Mouse (Mus musculus) urinary bladder, postnatal 25 days (tissue): ENCODE results near the gene Sult1d1.
"Not testable (repeated sequence)": the region's sequence is repeated elsewhere in the genome, so short reads cannot be mapped to it uniquely, and the experiment has no call there.

Source experiments
- DNase-seq: peaks from one replicate; pipeline ENCODE4 v3.0.0; 2022; ENCODE audit warnings: low spot score

Sult1d1 gene

DNA sequence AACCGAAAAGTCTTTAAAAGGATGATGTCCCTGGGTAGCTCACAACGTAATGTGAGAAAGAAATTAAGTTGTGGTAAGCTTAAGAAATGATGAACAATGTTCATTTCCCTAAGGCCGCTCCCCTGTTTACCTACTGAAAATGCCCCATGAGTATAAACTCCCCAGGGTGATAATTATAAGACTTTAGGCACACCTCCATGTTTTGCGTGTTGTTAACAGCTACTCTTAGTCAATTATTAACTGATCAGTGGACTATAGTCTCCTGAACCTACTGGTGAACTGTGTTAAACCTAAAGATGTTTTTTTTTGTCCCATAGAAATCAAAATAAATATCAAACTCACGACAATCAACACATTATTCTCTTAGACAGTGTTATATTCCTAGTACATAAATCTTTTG, at the start of gene Sult1d1:
Gene Sult1d1, minus strand, starts transcription at position 183 of the 400 bp plus-strand sequence.
- DNase-seq = no peak

DNA sequence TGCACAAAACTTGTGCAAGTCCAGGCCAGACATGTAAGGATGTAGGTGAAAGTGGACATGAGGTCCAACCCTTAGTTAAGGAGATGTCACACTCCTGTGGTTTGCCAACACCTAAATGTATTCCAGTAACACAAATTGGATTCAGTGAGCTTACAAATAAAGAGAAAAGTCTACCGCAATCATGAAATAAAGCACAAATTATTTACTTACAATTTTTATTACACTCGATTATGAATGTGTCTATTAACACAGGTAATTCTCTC, 46.2 kb upstream of the Sult1d1 start:
- DNase-seq = no peak

DNA sequence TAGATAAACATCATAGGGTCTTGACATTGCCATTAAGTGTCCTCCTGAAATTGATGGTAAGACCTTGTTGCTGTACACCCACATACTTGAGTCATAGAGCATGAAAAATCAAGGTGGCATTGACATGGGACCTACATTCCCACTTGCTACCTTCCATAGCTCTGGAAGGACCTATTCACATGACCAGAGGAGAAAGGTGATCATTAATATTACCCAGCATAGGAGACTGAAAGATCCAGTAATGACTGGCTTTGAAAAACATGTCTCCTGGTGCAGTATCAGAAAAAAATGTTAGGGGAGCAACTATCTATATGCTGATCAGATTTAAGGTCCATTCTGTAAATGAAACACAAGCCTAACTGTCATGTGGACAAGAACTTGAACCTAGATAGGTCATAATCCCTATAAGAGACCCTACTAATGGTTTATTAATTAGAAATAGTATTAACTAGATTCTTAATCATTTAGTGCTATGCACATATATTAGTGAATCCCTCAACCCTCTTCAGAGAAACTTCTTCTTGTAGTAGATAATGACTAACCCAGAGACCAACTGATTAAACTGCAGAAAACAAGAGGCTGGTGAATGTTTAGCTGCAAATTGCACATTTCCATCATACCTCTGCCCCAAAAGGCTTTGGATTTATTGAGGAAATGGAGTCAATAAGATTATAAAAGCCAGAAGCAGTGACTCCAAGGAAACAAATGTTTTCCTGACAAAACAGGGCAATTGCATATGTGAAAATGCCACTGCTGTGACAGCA, 45.7 kb upstream of the Sult1d1 start:
- DNase-seq = no peak

DNA sequence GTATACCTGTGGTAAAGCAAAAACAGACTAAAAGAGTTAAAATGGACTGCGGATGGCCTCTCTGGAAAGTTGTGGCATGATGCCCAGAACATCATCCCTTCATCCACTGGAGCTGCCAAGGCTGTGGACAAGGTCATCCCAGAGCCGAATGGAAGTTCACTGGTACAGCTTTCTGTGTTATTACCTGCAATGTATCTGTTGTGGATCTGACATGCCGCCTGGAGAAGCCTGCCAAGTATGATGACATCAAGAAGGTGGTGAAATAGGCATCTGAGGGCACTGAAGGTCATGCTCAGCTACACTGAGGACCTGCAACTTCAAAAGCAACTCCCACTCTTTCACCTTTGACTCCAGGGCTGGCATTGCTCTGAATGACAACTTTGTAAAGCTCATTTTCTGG, 32.2 kb upstream of the Sult1d1 start:
- no peak for DNase-seq

DNA sequence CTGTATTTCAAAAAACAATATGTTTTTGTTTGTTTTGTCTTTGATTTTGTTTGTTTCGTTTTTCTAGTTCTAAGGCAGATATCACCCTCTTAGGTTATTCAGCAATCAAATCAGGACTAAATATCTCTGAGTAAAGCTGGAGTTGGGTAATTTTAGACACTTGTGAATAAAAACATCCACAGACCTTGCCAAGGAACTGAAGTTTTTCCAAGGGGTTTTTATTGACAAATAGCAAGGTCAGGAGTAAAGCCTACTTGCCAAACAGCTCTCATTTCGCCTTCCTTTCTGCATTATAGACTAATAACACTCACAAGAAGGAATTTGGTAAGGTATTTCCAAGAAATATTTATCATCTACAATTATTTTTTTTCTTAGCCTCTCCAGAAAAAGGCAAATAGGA, 29.1 kb upstream of the Sult1d1 start:
- DNase-seq = no peak

DNA sequence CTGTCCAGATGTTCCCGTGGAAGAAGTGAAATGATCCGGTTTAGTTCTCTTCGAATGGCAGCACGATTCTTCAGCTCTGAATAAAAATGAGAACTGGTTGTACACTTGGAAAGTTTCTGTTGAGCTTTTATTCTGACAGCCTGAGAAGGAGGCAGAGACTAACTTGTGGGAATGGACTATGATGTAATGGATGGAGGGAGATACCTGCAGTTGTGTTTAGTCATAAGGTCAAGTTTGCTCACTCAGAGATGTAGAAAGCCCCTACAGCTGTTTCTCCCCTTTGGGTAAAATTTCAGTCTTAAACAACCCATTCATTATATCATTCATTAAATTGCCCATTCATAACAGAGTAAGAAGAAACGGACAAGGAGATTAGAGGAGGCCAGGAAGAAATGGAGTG, 22.7 kb upstream of the Sult1d1 start, which contains the start of gene Sult1e1:
Gene Sult1e1, minus strand, starts transcription at position 101 of the 400 bp plus-strand sequence.
- DNase-seq = no peak

DNA sequence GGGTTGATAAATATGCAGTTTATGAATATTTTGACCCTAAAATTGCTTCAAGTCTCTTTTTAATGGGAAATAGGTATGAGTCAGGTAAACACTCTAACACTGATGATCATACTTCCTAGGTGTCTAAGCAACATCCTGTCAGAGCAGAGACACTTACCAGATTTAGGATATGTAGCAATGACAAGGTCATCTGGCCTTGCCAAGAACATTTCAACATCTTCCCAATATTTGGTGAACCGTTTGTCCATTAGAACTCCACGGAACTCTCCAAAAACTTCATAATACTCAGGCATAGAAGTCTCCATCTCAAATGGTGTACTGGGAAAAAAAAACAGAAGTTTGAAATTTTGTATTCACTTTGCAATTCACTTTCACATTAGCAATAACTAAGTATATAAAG, 21.1 kb upstream of the Sult1d1 start:
- no peak for DNase-seq

DNA sequence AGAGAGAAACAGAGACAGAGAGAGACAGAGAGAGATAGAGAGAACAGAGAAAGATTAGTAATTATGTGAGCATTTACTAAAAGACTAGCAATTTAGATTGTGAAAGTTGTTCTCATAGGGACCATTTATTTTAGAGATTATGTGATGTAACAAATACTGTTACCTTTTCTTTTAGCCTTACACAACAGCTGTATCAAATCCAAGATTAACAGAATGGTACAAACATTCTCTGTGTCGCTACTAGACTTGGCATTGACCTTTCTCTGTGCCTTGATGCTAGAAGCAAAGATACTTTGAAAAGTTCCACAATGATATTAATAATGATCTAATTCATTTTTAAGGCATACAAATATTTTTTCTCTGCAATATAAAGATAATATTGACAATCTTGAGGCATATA, 11.6 kb upstream of the Sult1d1 start:
- DNase-seq = no peak

DNA sequence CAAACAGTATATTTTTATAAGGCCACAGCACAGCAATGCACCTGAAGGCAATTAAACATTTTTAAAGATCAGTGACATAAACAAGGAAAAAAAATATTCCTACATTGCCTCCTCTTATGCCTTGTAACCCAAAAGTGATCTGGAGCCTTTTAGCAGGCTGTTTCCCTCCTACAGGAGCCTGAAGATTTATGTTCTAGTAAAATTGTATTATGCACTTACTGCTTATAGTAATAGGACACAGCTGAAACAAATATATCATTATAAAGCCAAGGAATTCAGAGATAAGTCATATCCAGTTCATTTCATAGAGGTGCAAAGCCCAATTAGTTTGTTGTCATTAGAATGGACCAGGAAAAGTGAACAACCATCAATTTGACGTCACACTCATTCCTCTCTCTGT, 5.3 kb upstream of the Sult1d1 start:
- DNase-seq = no peak

DNA sequence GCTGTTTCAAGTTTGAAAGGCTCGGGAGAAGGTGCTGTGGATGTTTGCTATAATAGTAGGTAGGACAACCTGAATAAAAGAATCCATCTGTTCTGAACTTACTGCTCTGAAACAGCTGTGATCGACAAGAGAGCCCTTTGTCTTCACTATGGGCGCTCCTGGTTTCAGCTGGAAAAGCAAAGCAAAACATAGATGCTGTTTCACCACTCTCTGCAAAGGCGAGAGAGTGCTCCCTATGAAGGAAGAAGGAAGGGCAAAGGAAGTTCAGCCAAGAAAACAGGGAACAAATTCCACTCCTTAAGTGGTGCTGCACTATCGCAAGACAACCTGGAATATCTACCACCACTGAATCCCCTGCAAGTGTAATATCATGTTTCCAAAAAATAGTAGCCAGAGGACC, 4.7 kb upstream of the Sult1d1 start:
- DNase-seq = no peak

DNA sequence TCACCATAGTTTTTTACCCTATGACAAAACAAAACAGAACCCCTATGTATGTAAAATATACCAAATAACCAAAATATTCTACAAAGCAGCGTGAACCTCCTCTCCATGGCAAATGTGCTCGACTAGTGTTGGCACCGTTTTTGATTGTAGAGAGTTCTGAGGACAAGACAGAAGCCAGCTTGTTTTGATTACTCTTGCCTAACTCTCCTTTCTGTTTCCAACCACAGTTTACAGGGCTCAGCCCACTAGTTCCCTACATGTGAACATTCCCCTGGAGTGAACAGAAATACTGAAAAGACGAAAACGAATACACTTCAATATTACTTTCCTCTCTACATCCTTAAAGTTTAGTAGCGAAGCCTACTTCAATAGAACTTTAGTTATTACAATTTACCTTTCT, 4.0 kb upstream of the Sult1d1 start:
- DNase-seq = no peak

DNA sequence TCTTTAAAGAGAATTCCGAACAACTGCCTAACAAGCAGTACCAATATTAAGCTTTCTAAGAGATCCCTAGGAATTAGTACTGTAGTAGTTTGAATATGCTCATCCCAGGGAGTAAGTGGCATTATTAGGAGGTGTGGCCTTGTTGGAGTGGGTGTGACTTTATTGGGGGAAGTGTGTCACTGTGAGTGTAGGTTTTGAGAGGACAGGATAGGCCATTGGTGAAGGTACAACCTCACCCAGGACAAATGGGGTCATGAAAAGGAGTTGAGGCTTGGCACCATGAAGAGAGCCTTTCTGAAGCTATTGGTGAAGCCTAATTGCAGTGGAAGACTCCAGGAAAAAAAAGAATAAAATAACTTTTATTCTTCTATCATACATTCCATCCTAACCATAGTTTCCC, 1.5 kb downstream of the Sult1d1 start:
- no peak for DNase-seq

DNA sequence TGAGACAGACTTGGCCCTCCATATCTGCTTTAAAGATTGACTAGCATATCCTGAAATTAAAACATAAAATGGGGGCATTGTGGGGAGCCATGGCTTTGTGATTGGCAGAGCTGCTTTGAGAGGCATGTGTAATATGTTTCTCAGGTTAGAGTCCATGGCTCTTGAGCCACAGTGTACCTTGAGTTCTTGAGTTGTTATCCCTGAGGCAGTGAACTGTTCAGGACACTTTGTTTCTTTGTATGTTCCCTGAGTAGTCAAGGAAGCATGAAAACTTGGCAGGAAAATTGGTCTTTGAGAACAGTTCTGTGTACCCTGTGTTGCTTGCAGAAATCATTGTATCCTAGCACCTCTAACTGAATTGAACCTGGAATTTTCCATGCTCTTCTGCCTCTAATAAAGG, 5.9 kb downstream of the Sult1d1 start:
- no peak for DNase-seq

DNA sequence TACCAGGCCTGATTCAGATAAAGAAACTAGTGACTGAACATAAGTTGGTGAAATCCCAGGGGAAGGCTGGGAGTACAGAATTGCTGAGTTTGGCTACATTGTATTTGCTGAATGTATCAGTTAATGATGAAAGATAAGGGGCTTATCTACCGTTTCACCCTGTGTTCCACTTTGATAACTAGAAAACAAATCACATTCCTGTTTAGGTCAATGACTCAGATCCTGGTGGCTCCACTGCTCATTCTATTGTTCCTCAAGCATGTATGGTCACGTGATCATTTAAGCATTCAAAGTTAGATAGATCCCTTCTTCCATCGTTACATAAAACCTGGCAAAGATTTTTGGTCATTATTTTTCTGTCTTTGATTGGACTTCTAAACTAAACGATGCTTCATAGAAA, 6.3 kb downstream of the Sult1d1 start:
- DNase-seq = no peak

DNA sequence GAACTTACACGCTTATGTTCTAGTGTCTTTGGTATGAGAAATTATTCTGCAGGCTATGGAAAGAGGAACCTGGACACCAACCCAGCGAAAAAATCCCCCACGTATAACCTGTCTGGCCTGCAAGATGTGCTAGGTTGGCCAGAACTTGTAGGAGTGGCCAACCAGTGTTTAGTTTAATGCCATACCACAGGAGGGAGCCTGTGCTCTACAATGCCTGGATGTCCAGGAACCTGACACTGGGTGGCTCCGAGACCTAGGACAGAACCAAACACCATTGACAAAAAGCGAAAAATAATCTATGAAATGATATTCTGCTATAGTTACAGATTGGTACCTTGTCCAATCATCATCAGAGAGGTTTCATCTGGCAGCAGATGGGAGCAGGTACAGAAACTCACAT, 8.7 kb downstream of the Sult1d1 start:
- no peak for DNase-seq

DNA sequence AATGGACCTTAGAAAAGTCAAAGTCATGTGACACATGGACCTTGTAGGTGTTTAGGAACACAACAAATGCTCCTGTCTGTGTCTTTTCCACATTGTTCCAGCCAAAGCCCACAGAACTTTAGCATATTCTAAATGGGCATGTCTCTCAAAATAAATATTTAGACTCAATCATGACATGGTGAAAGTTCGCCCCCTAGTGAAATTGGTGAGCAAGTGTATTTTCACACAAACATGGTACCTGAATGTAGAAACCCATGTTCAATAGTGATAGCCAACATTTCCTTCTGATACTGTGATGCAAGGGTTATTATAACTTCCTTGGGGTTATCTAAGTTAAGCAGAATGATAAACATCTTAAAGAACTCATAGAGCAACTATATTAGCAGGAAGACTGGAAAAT, 17.9 kb downstream of the Sult1d1 start:
- DNase-seq = no peak

DNA sequence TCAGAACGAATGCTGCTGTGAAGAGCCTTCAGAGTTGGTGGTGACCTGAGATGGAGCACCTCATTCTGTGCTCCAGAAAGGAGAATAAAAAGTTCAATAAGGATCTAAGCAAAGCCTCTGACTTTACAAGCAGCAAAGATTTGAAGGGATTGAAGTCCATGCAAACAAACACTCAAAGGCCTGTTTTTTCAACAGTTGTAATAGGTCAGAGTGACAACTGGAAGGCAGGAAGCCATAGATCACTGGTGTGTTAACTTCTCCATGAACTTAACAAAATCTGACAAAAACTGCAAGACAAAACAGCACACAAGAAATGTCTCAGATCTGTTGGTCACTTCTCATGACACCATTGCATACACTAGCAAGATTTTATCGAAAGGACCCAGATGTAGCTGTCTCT, 30.7 kb downstream of the Sult1d1 start, which contains the start of gene Sult1b1:
Gene Sult1b1, minus strand, starts transcription at position 85 of the 400 bp plus-strand sequence.
- DNase-seq = no peak

DNA sequence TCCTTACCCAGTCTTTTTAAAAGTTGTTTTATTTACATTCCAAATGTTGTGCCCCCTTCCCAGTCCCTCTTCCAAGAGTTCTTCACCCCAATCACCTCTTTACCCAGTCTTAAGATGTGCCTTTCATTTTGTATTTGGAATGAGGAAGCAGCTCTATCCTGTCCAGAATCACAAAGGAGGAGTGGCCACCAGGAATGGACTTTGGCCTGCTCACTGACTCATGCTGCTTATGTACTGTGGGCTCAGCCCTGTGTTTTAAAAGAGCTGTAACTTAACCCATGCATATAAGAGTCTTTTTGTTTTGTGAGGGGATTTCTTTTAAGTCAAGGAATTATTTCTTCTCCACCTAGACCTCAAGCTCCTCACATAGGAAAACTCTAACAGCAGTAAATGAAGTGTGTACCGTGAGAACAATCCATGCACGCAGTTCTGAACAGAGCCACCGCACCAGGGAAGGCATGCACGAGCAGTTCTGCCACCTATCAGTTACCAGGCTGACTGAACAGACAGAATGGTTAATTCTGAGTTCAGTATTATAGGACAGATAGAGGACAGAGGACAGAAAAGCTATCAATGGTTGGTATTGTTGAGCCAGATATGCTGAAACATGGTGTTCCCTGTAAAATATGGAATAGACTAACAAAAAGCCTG, 32.7 kb downstream of the Sult1d1 start:
- DNase-seq = no peak

DNA sequence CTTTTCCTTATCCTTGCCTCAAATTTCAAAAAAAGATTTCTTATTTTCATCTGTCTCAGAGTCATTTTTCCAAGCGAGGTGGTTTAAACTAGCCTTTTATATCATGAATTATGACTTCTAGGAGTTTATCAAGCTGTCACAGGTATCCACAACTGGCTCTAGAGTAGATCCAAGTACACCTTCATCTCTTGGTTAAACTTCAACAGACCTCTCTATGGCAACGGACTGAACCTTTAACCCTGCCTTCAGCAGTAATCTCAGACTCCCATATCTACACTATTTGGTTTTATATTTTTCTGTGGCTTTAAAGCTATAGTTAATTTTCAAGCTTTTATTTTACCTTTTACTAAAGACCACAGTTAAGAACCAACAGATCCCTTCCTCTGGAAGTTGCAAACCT, 36.5 kb downstream of the Sult1d1 start:
- DNase-seq = no peak

DNA sequence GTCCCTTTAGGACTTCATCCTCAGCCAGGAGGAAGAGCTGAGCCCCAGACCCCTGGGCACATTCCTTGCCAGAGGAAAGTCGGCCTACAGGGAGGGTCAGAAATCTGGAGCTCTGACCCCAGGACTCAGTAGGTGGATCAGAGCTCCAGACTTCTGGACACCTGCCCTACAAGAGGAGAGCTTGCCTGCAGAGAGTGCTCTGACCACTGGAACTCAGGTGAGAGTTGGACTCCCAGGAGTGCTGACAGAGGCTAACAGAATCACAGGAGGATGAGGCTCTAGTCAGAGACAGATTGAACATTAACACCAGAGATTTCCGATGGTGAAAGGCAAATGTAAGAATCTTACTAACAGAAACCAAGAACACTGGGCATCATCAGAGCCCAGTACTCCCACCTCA, 45.3 kb downstream of the Sult1d1 start:
- DNase-seq = not testable (repeated sequence)

DNA sequence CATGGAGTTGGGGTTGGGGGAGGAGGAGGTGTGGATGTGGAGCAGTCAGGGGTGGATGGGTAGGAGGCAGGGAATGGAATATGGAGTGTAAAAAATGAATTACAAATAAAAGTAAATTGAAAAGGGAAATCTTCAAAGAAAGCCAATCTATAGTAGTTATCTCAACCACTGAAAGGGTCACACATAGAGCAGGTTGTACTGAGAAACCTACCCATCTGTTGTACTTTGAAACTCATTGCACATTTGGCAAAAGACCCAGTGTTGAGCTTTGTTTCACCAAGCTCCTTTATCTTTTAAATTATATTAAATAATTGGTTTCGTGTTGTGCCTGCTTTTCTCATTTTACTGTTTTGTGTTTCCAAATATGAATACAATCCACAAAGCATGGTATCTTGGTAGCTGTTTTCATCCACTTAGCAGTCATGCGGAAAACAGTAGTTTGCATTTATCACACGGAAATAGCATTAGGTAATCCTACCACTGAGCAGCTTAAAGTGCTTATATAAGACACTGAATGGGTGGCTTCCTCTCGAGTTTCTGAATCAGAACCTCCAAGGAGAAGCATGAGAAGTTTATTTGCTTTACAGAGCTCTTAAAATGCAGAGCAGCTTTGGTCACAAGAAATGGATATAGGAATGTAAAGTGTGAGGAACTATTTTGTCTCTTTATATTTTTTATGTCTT, 62.9 kb downstream of the Sult1d1 start:
- no peak for DNase-seq
